Mouse (Mus musculus) liver, postnatal 0 days (tissue): Measurements from ENCODE around the gene Gm21985.

ENCODE experiments used
- CTCF ChIP-seq: sonication (generic); IDR thresholded peaks from 2 replicates; pipeline ENCODE4 v1.5.1; 2016; ENCODE audit warnings: antibody characterized with exemption, low read depth
- EP300 ChIP-seq: IDR thresholded peaks from 2 replicates; pipeline ENCODE4 v1.6.1; 2016; ENCODE audit warnings: antibody characterized with exemption, low read depth, mild to moderate bottlenecking

DNA sequence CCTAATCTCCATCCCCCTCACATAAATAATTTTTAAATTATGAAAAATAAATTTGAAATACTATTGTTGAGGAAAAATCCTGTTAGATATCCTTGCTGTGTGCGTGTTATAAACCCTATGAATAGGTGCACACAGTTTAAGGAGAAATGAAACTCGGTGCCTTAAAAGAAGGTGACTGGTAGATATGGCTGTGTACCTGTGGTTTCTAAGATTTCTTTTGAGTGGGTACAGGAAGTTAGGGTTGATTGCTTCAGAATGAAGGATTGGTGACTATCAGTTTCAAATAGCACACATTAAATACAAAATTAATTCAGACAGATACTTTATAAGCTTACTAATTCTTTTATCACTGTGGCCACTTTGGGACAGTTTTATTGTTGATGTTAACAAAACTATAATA is 171.5 kb downstream of the Gm21985 start:
- TF ChIP-seq CTCF = no peak
- TF ChIP-seq EP300 = no peak
